Mouse (Mus musculus): ENCODE data around the gene Alx3. TPM values are rescaled to one million over a fixed set of nuclear protein-coding genes. Genes with fewer than 3 reads are reported as not detected.

The Alx3 gene
- total and polyA plus RNA-seq, 3 experiments, result not detected

DNA sequence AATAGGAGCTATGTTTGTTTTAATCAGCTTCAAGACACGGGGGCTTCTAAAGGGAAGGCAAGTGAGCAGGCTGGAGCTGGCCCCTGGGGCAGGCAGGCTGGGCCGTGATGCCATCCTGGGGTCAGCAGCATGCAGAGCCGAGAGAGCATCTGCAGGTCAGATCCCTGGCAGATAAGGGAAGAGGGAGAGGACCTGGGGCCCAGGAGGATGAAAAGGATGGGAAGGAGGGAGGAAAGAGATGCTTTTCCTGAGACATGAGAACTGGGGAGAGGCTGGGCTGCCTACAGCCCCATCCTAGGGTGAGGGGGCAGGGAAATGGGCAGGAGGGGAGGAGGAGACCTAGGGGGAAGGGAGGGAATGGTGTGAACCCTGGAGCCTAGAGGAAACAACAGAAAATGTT is 29.5 kb upstream of the Alx3 start:
- no peak overlapping the region for H3K27ac ChIP-seq
- H3K79me2 ChIP-seq (replicated peaks; ENCODE audit: control insufficient read depth, insufficient read depth, low read length), result no peaks in the 10 kb centered on the region
- no peaks in the 10 kb centered on the region for H3K4me1 ChIP-seq (ENCODE audit: control insufficient read depth, insufficient read depth, low read length)
- no peak for DNase-seq
- TF ChIP-seq CTCF (IDR thresholded peaks at IDR 0.05), result no peak
- TF ChIP-seq POLR2A (IDR thresholded peaks at IDR 0.05; ENCODE audit: insufficient read depth, low read depth, low read length), result no peak
- TF ChIP-seq EP300 (IDR thresholded peaks at IDR 0.05; ENCODE audit: insufficient read depth, low read depth, low read length), result no peak
- no peak overlapping the region for H3K9ac ChIP-seq (ENCODE audit: low read depth, low read length)
- no peaks in the 10 kb centered on the region for H3K36me3 ChIP-seq (ENCODE audit: control insufficient read depth, insufficient read depth, low read length)
- no peak overlapping the region for H3K4me3 ChIP-seq
- H3K27me3 ChIP-seq (ENCODE audit: control insufficient read depth, insufficient read depth, low read length), result no peaks in the 10 kb centered on the region
- WGBS, result 68% methylated on average over 3 of the region's 3 CpGs
- intact Hi-C loops (cut with DNase I), result no loop called here

DNA sequence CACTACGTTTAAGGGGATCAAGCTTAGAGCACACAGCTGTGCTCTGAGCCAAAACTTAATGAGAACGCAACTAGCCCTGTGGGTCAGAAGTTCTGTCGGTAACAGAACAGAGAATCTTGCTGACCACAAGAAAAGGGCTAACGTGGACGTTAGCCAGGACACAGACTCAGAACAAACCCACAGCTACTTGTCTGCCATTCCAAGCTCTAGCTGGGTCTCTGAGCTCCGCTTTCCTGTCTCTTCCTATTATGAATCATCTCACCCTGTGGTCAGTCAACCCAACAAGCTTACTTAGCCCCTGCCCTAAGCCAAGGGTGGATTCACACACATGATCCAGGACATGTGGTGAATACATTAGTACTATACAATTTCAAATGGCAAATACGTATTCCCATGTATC is 27.1 kb upstream of the Alx3 start:
- intact Hi-C loops (cut with DNase I), result no loop called here
- H3K4me3 ChIP-seq, result no peak overlapping the region
- no peak for DNase-seq
- 83% methylated on average over 7 of the region's 7 CpGs for WGBS
- H3K79me2 ChIP-seq (replicated peaks; ENCODE audit: control insufficient read depth, insufficient read depth, low read length), result no peaks in the 10 kb centered on the region
- H3K27me3 ChIP-seq (ENCODE audit: control insufficient read depth, insufficient read depth, low read length), result no peaks in the 10 kb centered on the region
- no peak overlapping the region for H3K27ac ChIP-seq
- H3K36me3 ChIP-seq (ENCODE audit: control insufficient read depth, insufficient read depth, low read length), result no peaks in the 10 kb centered on the region
- H3K9ac ChIP-seq (ENCODE audit: low read depth, low read length), result no peak overlapping the region
- TF ChIP-seq CTCF (IDR thresholded peaks at IDR 0.05) (no peak), POLR2A (IDR thresholded peaks at IDR 0.05; ENCODE audit: insufficient read depth, low read depth, low read length) (no peak), EP300 (IDR thresholded peaks at IDR 0.05; ENCODE audit: insufficient read depth, low read depth, low read length) (no peak)
- no peaks in the 10 kb centered on the region for H3K4me1 ChIP-seq (ENCODE audit: control insufficient read depth, insufficient read depth, low read length)

DNA sequence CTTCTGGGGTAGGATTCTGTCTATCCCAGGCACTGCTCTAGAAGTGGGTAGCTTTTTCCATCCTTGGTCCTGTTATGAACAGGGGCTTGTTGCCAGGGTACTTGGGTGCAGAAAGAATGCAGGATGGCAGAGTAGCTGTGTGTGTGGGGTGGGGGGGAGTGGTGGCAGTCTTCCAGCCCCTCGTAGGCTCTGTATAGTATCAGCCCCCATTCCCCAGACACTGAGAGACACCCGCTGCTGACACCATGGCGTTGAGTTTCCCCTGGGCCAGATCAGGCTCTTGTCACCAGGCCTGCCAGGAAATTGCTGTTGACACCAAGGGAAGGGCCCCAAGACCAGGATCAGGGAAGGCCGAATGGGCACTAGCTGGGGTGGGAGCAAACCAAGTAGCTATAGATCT is 26.1 kb upstream of the Alx3 start:
- no peaks in the 10 kb centered on the region for H3K79me2 ChIP-seq (replicated peaks; ENCODE audit: control insufficient read depth, insufficient read depth, low read length)
- TF ChIP-seq POLR2A (IDR thresholded peaks at IDR 0.05; ENCODE audit: insufficient read depth, low read depth, low read length) (no peak), EP300 (IDR thresholded peaks at IDR 0.05; ENCODE audit: insufficient read depth, low read depth, low read length) (no peak), CTCF (IDR thresholded peaks at IDR 0.05) (no peak)
- WGBS, result 34% methylated on average over 4 of the region's 4 CpGs
- DNase-seq, result no peak
- no peaks in the 10 kb centered on the region for H3K27me3 ChIP-seq (ENCODE audit: control insufficient read depth, insufficient read depth, low read length)
- H3K9ac ChIP-seq (ENCODE audit: low read depth, low read length), result no peak overlapping the region
- no peak overlapping the region for H3K4me3 ChIP-seq
- H3K36me3 ChIP-seq (ENCODE audit: control insufficient read depth, insufficient read depth, low read length), result no peaks in the 10 kb centered on the region
- no peak overlapping the region for H3K27ac ChIP-seq
- H3K4me1 ChIP-seq (ENCODE audit: control insufficient read depth, insufficient read depth, low read length), result no peaks in the 10 kb centered on the region
- intact Hi-C loops (cut with DNase I), result no loop called here

DNA sequence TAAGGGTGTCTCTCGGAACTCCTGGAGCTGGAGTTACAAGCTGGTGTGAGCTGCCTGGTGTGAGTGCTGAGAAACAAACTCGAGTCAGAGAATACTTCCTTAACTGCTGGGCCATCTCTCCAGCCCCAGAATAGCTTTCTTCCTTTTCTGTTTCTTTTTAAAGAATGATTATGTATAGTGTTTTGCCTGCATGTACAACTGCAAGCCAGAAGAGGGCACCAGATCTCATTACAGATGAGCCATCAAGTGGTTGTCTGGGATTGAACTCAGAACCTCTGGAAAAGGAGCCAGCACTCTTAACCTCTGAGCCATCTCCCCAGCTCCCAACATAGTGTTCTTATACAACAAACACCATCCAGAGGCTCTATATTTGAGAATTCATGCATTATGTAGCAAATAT is 23.6 kb upstream of the Alx3 start:
- no peaks in the 10 kb centered on the region for H3K4me1 ChIP-seq (ENCODE audit: control insufficient read depth, insufficient read depth, low read length)
- H3K36me3 ChIP-seq (ENCODE audit: control insufficient read depth, insufficient read depth, low read length), result no peaks in the 10 kb centered on the region
- DNase-seq, result no peak
- no peaks in the 10 kb centered on the region for H3K79me2 ChIP-seq (replicated peaks; ENCODE audit: control insufficient read depth, insufficient read depth, low read length)
- TF ChIP-seq CTCF (IDR thresholded peaks at IDR 0.05) (peak; percentile 60), POLR2A (IDR thresholded peaks at IDR 0.05; ENCODE audit: insufficient read depth, low read depth, low read length) (no peak)
- intact Hi-C loops (cut with DNase I), result loop anchor here (10.0 kb wide), 1 partner anchor 366 kb away; no protein-coding TSS in a partner anchor
- H3K27me3 ChIP-seq (ENCODE audit: control insufficient read depth, insufficient read depth, low read length), result no peaks in the 10 kb centered on the region
- no peak overlapping the region for H3K9ac ChIP-seq (ENCODE audit: low read depth, low read length)
- H3K4me3 ChIP-seq, result no peak overlapping the region
- H3K27ac ChIP-seq, result no peak overlapping the region
- WGBS, result 54% methylated on average over 2 of the region's 2 CpGs

DNA sequence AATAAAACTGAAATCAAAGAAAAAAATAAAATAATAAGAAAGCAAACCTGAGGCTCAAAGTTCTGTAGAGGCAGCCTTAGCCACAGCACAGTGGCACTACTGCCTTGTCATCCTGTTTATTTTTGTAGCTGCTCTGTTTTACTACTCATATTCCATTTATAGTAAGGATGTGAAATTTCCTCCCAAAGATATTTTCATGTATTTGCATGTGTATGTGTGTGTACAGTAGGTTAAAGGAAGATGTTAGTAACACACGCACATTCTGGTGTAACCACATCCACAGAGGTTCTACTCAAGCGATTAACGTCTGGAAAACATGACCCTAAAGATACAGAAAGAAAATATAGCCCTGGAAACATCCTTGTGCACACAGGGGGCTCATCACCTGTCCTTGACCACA is 18.0 kb upstream of the Alx3 start:
- Histone ChIP-seq H3K4me1 (ENCODE audit: control insufficient read depth, insufficient read depth, low read length) (no peaks in the 10 kb centered on the region), H3K79me2 (replicated peaks; ENCODE audit: control insufficient read depth, insufficient read depth, low read length) (no peaks in the 10 kb centered on the region), H3K36me3 (ENCODE audit: control insufficient read depth, insufficient read depth, low read length) (no peaks in the 10 kb centered on the region), H3K9ac (ENCODE audit: low read depth, low read length) (no peak overlapping the region), H3K4me3 (no peak overlapping the region), H3K27ac (no peak overlapping the region), H3K27me3 (ENCODE audit: control insufficient read depth, insufficient read depth, low read length) (peaks cover 2% of the 10 kb centered on the region; the same call in 1 of the 2 replicates)
- WGBS, result 79% methylated on average over 3 of the region's 3 CpGs
- no peak for DNase-seq
- intact Hi-C loops (cut with DNase I), result loop anchor here (5.0 to 10.0 kb wide), 2 partner anchors 90 to 372 kb away; no protein-coding TSS in a partner anchor
- TF ChIP-seq CTCF (IDR thresholded peaks at IDR 0.05) (no peak), EP300 (IDR thresholded peaks at IDR 0.05; ENCODE audit: insufficient read depth, low read depth, low read length) (no peak), POLR2A (IDR thresholded peaks at IDR 0.05; ENCODE audit: insufficient read depth, low read depth, low read length) (no peak)

DNA sequence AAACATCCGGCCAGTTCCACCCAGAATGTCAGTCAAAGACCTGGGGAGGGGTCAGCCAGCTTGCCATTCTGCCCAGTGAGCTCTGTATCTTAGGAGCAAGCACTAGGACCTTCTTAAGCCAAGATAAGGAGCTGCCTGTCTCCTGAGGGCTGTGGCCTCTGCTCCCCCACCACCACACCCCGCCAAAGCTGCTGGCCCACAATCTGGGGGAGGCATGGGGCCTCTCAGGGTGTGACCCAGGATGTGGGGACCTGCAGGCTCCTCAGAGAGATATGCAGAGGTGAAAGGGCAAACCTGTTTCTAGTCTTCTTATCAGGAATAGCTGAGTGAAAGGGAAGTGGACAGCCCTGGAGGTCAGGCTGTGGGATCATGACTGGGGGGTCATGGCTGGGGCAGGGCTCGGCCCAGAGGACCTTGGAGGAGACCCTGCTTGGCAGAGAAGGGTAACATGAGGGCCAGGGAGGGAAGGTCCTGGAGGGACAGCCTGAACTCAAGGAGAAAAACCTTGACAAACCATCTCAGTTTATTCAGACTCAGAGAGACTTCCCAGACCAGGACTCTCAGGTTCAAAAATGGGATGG is 16.9 kb upstream of the Alx3 start:
- H3K4me3 ChIP-seq, result no peak overlapping the region
- H3K36me3 ChIP-seq (ENCODE audit: control insufficient read depth, insufficient read depth, low read length), result no peaks in the 10 kb centered on the region
- no peak overlapping the region for H3K9ac ChIP-seq (ENCODE audit: low read depth, low read length)
- H3K27me3 ChIP-seq (ENCODE audit: control insufficient read depth, insufficient read depth, low read length), result peaks cover 7% of the 10 kb centered on the region; the same call in 1 of the 2 replicates
- no peak for DNase-seq
- H3K27ac ChIP-seq, result no peak overlapping the region
- H3K79me2 ChIP-seq (replicated peaks; ENCODE audit: control insufficient read depth, insufficient read depth, low read length), result no peaks in the 10 kb centered on the region
- no peaks in the 10 kb centered on the region for H3K4me1 ChIP-seq (ENCODE audit: control insufficient read depth, insufficient read depth, low read length)
- WGBS, result 47% methylated on average over 3 of the region's 3 CpGs
- intact Hi-C loops (cut with DNase I), result loop anchor here (5.0 to 10.0 kb wide), 2 partner anchors 91 to 373 kb away; no protein-coding TSS in a partner anchor
- no peak for TF ChIP-seq POLR2A (IDR thresholded peaks at IDR 0.05; ENCODE audit: insufficient read depth, low read depth, low read length)
- no peak for TF ChIP-seq CTCF (IDR thresholded peaks at IDR 0.05)
- TF ChIP-seq EP300 (IDR thresholded peaks at IDR 0.05; ENCODE audit: insufficient read depth, low read depth, low read length), result no peak

Data from heart, adult 2 months (tissue).